Mouse (Mus musculus) forebrain, embryonic 14.5 days (tissue): ENCODE measurements at regions not wholly inside any gene's neighbourhood (a gene's known extent, or its start where the extent isn't known, plus 50 kb on each side); places are given as distances from the start of the nearest gene placed in this dataset.

Experiments
- ATAC-seq: fragments of 200-750 bp; cut with Nextera tagmentation; 2 replicates; pipeline ENCODE4 v1.8.0; 2017; ENCODE audit warnings: mild to moderate bottlenecking, moderate library complexity
- DNase-seq: peaks from one replicate; pipeline ENCODE4 v3.0.0-alpha.2; 2015; ENCODE audit warnings: low spot score
- H3K27ac ChIP-seq: fragments of 300-500 bp; sonication (generic); 2 replicates; pipeline ENCODE4 v1.5.1; 2014; ENCODE audit warnings: low read depth, mild to moderate bottlenecking, control low read depth, low read length, moderate library complexity
- H3K27me3 ChIP-seq: fragments of 300-500 bp; sonication (generic); replicated peaks from 2 replicates; pipeline ENCODE4 v1.6.1; 2014; ENCODE audit warnings: low read length, control low read depth, mixed read lengths; ENCODE audit not compliant: control insufficient read depth, insufficient read depth
- H3K36me3 ChIP-seq: fragments of 300-500 bp; sonication (generic); 2 replicates; pipeline ENCODE4 v1.6.1; 2014; ENCODE audit warnings: low read length, control low read depth; ENCODE audit not compliant: control insufficient read depth, insufficient read depth
- H3K4me1 ChIP-seq: fragments of 300-500 bp; sonication (generic); 2 replicates; pipeline ENCODE4 v1.6.1; 2014; ENCODE audit warnings: antibody characterized with exemption, low read length, control low read depth; ENCODE audit not compliant: control insufficient read depth, insufficient read depth
- H3K4me2 ChIP-seq: fragments of 300-500 bp; sonication (generic); 2 replicates; pipeline ENCODE4 v1.6.1; 2014; ENCODE audit warnings: mild to moderate bottlenecking, control low read depth, low read length
- H3K4me3 ChIP-seq: fragments of 300-500 bp; sonication (generic); 2 replicates; pipeline ENCODE4 v1.5.1; 2014; ENCODE audit warnings: low read depth, low read length, control low read depth
- H3K9ac ChIP-seq: fragments of 300-500 bp; sonication (generic); 2 replicates; pipeline ENCODE4 v1.6.1; 2014; ENCODE audit warnings: mild to moderate bottlenecking, low read length, control low read depth, moderate library complexity
- H3K9me3 ChIP-seq: fragments of 300-500 bp; sonication (generic); replicated peaks from 2 replicates; pipeline ENCODE4 v1.6.1; 2016; ENCODE audit warnings: low read length, control low read depth, mixed read lengths; ENCODE audit not compliant: control insufficient read depth
- WGBS: fragments of 180-500 bp; shearing (Covaris S2); extraction: QIAGEN DNeasy Blood & Tissue Kit; methylation state at CpG from one replicate; pipeline ENCODE4 v1.1.7; 2014; 5-methylcytosine and 5-hydroxymethylcytosine counted together

GRCm38 (mm10) chr19:27581362-27582110 lies 151.9 kb upstream of the Pum3 start:
- ATAC-seq (peak; percentile 98), DNase-seq (peak; percentile 91)
- peak overlapping the region; percentile 8; the same call in 1 of the 2 replicates for H3K4me2 ChIP-seq
- H3K9ac ChIP-seq = no peak overlapping the region
- WGBS = 11% methylated on average over 6 of the region's 6 CpGs
- H3K9me3 ChIP-seq = no peaks in the 10 kb centered on the region
- H3K4me1 ChIP-seq = peaks cover 23% of the 10 kb centered on the region
- H3K4me3 ChIP-seq = no peak overlapping the region
- H3K36me3 ChIP-seq = no peaks in the 10 kb centered on the region
- H3K27ac ChIP-seq = 0 out of 2 replicates have a peak overlapping the region, but pooled peaks have one; percentile 22
- H3K27me3 ChIP-seq = no peaks in the 10 kb centered on the region

- no peak overlapping the region for H3K4me2 ChIP-seq
- no peak overlapping the region for H3K9ac ChIP-seq
- DNase-seq (no peak), ATAC-seq (no peak)
- no peak overlapping the region for H3K27ac ChIP-seq
- no peak overlapping the region for H3K4me3 ChIP-seq
- no peaks in the 10 kb centered on the region for H3K9me3 ChIP-seq
- H3K36me3 ChIP-seq = no peaks in the 10 kb centered on the region
- H3K27me3 ChIP-seq = no peaks in the 10 kb centered on the region
- peaks cover 11% of the 10 kb centered on the region; the same call in 1 of the 2 replicates for H3K4me1 ChIP-seq
Measured at GRCm38 (mm10) chr19:27576478-27576877, 146.9 kb upstream of the Pum3 start.

- H3K27me3 ChIP-seq = no peaks in the 10 kb centered on the region
- H3K4me2 ChIP-seq = no peak overlapping the region
- ATAC-seq (no peak), DNase-seq (peak; percentile 51)
- no peaks in the 10 kb centered on the region for H3K9me3 ChIP-seq
- H3K4me3 ChIP-seq = no peak overlapping the region
- no peak overlapping the region for H3K9ac ChIP-seq
- WGBS = 80% methylated on average over 8 of the region's 8 CpGs
- no peaks in the 10 kb centered on the region for H3K36me3 ChIP-seq
- no peaks in the 10 kb centered on the region for H3K4me1 ChIP-seq
- H3K27ac ChIP-seq = no peak overlapping the region
Measured at GRCm38 (mm10) chr19:27566929-27567328, 137.3 kb upstream of the Pum3 start.

- no peak overlapping the region for H3K4me2 ChIP-seq
- ATAC-seq = no peak
- H3K27ac ChIP-seq = no peak overlapping the region
- H3K4me3 ChIP-seq = no peak overlapping the region
- H3K9me3 ChIP-seq = no peaks in the 10 kb centered on the region
- no peaks in the 10 kb centered on the region for H3K4me1 ChIP-seq
- WGBS = 74% methylated on average over 3 of the region's 3 CpGs
- H3K27me3 ChIP-seq = no peaks in the 10 kb centered on the region
- no peak overlapping the region for H3K9ac ChIP-seq
- no peaks in the 10 kb centered on the region for H3K36me3 ChIP-seq
- DNase-seq = no peak
Measured at GRCm38 (mm10) chr19:27566060-27566459, 136.4 kb upstream of the Pum3 start.

- no peaks in the 10 kb centered on the region for H3K27me3 ChIP-seq
- H3K4me1 ChIP-seq = no peaks in the 10 kb centered on the region
- H3K9me3 ChIP-seq = no peaks in the 10 kb centered on the region
- 82% methylated on average over 5 of the region's 5 CpGs for WGBS
- DNase-seq (no peak), ATAC-seq (no peak)
- H3K27ac ChIP-seq = no peak overlapping the region
- H3K4me3 ChIP-seq = no peak overlapping the region
- H3K9ac ChIP-seq = no peak overlapping the region
- no peaks in the 10 kb centered on the region for H3K36me3 ChIP-seq
- no peak overlapping the region for H3K4me2 ChIP-seq
Measured at GRCm38 (mm10) chr19:27564086-27564485, 134.5 kb upstream of the Pum3 start.

GRCm38 (mm10) chr19:27563592-27563991 lies 134.0 kb upstream of the Pum3 start:
- no peak for ATAC-seq
- H3K4me3 ChIP-seq = no peak overlapping the region
- DNase-seq = no peak
- H3K36me3 ChIP-seq = no peaks in the 10 kb centered on the region
- H3K27ac ChIP-seq = no peak overlapping the region
- H3K27me3 ChIP-seq = no peaks in the 10 kb centered on the region
- H3K9ac ChIP-seq = no peak overlapping the region
- no peaks in the 10 kb centered on the region for H3K4me1 ChIP-seq
- no peaks in the 10 kb centered on the region for H3K9me3 ChIP-seq
- WGBS = 53% methylated on average over 9 of the region's 9 CpGs
- no peak overlapping the region for H3K4me2 ChIP-seq

- ATAC-seq = no peak
- 81% methylated on average over 3 of the region's 3 CpGs for WGBS
- no peak for DNase-seq
- no peaks in the 10 kb centered on the region for H3K4me1 ChIP-seq
- H3K27ac ChIP-seq = no peak overlapping the region
- no peak overlapping the region for H3K4me2 ChIP-seq
- no peaks in the 10 kb centered on the region for H3K27me3 ChIP-seq
- no peak overlapping the region for H3K9ac ChIP-seq
- no peak overlapping the region for H3K4me3 ChIP-seq
- H3K36me3 ChIP-seq = no peaks in the 10 kb centered on the region
- H3K9me3 ChIP-seq = no peaks in the 10 kb centered on the region
Measured at GRCm38 (mm10) chr19:27558199-27558598, 128.6 kb upstream of the Pum3 start.

- H3K27me3 ChIP-seq = no peaks in the 10 kb centered on the region
- no peak for DNase-seq
- no peak overlapping the region for H3K4me2 ChIP-seq
- H3K36me3 ChIP-seq = no peaks in the 10 kb centered on the region
- ATAC-seq = no peak
- no peak overlapping the region for H3K9ac ChIP-seq
- no peaks in the 10 kb centered on the region for H3K9me3 ChIP-seq
- no peak overlapping the region for H3K27ac ChIP-seq
- no peak overlapping the region for H3K4me3 ChIP-seq
- 94% methylated on average over 4 of the region's 4 CpGs for WGBS
- H3K4me1 ChIP-seq = no peaks in the 10 kb centered on the region
Measured at GRCm38 (mm10) chr19:27556697-27557096, 127.1 kb upstream of the Pum3 start.

- no peaks in the 10 kb centered on the region for H3K27me3 ChIP-seq
Measured at GRCm38 (mm10) chr19:27554841-27555240, 125.2 kb upstream of the Pum3 start.

More at GRCm38 (mm10) chr19:27554841-27555240, 125.2 kb upstream of the Pum3 start:
- no peaks in the 10 kb centered on the region for H3K36me3 ChIP-seq
- no peak overlapping the region for H3K4me3 ChIP-seq
- H3K9me3 ChIP-seq = no peaks in the 10 kb centered on the region
- no peaks in the 10 kb centered on the region for H3K4me1 ChIP-seq
- no peak overlapping the region for H3K27ac ChIP-seq
- no peak overlapping the region for H3K4me2 ChIP-seq
- DNase-seq (no peak), ATAC-seq (no peak)
- WGBS = 95% methylated on average over 4 of the region's 4 CpGs
- no peak overlapping the region for H3K9ac ChIP-seq
